Mouse (Mus musculus) CD4-positive, CD25-positive, alpha-beta regulatory T cell, adult 2 months (primary cell): ENCODE results near the gene Fos.
"Not testable (repeated sequence)": the region's sequence is repeated elsewhere in the genome, so short reads cannot be mapped to it uniquely, and the experiment has no call there.

ENCODE experiments used
- DNase-seq: peaks from one replicate; pipeline ENCODE4 v3.0.0-alpha.2; 2012; ENCODE audit warnings: low read depth, low spot score

Fos gene

DNA sequence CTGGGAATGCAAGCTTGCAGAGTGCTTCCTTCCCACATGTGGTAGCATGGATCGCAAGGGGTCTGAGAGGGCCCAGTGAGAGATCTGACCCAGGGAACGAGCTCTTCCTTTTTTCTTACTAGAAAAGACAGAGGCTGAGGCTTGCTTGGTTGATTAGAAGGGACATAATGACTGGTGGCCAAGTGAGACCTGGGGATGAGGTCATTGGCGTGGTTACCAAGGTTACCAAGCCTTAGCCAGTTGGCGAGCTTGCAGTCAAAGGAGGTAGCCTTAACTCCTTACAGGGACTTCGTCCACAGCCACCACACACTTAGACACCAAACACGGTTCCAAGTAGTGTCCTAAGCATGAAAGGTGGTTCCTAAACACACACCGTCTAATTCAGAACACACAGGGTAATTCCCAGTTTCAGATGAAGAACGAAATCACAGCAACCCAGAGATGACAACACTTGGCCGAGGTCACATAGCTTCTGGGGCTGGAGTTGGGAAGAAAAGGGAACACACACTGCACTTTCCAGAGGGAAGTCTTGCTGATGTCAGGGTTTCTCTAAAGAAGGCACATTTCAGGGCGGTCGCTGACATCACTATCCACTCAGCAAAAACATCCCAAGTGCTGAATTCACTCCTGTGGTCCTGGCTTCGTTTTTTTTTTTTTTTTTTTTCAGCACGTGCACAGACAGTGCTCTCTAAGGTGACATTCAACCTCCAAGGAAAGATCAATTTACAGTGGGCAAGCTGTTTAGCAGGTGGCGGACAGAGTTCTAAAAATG, 49.9 kb downstream of the Fos start:
- no peak for DNase-seq

DNA sequence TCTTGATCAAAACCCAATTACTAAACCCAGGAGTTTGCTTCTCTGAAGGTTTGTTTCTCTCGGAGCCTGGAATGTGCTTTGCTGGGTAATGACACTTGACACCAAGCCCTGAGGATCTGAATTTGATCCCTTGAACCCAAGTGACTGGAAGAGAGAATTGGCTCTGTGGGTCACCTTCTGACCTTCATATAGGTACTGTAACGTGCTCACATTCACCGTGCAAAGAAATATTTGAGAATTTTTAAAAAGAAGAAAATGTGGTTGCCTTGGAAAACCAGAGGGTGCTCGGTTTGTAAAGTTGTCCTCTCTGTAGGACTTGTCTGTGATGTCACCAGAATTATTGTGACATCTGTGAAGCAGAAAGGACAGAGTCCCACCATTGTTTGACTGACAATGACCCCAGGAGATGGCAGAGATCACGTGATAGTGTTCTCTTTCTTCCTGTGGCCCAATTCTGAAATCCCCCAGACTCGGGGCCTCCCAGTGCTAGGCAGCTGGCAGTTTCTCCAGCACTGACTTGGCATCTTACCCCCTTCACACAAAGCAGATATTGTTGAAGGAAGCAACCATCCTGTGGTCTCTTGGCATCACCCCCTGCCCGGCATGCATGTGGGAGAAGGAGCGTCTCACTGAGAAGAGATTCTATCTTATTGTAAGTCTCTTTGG, 50.6 kb downstream of the Fos start:
- no peak for DNase-seq

DNA sequence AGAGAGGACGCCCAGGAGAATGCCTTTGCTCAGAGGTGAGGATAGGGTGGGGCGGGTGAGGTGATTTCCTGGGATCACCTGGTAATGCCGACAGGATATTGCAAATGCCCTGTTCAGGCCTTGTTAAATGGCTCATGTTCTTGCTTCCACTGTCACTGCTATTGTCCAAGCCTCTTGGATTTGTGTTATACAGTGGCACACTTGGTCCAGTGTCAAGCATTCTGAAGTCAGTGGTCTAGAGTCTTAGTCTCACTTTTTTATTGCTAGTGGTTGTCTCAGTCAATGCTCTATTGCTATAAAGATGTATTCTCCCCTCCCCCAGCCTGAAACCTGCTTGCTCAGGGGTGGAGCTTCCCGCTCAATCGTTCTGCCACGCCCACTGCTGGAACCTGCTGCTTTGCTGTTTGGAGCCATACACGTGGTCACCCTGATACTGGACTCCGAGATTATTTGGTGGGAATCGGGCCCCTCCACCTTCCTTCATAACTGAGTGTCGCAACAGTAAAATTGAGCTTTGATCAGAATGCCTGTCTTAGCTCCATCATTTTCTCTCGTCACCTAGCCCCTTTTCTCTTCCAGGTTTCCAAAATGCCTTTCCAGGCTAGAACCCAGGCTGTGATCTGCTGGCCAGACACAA, 51.3 kb downstream of the Fos start:
- not testable (repeated sequence) for DNase-seq
